Mouse (Mus musculus) kidney, adult 2 months (tissue): ENCODE data around the gene 1190005I06Rik. TPM values are rescaled to one million over a fixed set of nuclear protein-coding genes. Genes with fewer than 3 reads are reported as not detected.

ENCODE experiments used
- DNase-seq: peaks from one replicate; pipeline ENCODE4 v3.0.0; 2021
- H3K27ac ChIP-seq: fragments of 200-500 bp; 2 replicates; pipeline ENCODE4 v1.5.1; 2012; ENCODE audit warnings: low read depth, low read length, control low read depth, inconsistent platforms; ENCODE audit not compliant: insufficient read depth
- H3K27me3 ChIP-seq: fragments of 200-500 bp; replicated peaks from 2 replicates; pipeline ENCODE4 v1.6.1; 2012; ENCODE audit warnings: mild to moderate bottlenecking, moderate library complexity, low read length, inconsistent platforms; ENCODE audit not compliant: control insufficient read depth, insufficient read depth
- H3K36me3 ChIP-seq: fragments of 200-500 bp; 2 replicates; pipeline ENCODE4 v1.6.1; 2012; ENCODE audit warnings: mild to moderate bottlenecking, moderate library complexity, low read length, inconsistent platforms; ENCODE audit not compliant: control insufficient read depth, insufficient read depth
- H3K4me1 ChIP-seq: fragments of 200-500 bp; 2 replicates; pipeline ENCODE4 v1.6.1; 2011; ENCODE audit warnings: low read length; ENCODE audit not compliant: control insufficient read depth, insufficient read depth
- H3K4me3 ChIP-seq: fragments of 200-500 bp; 2 replicates; pipeline ENCODE4 v1.5.1; 2011; ENCODE audit warnings: mild to moderate bottlenecking, low read depth, low read length, control low read depth; ENCODE audit not compliant: insufficient read depth
- CTCF ChIP-seq: fragments of 200-500 bp; conservative IDR thresholded peaks from 2 replicates; pipeline ENCODE4 v1.5.1; 2011; ENCODE audit warnings: low read depth, mild to moderate bottlenecking, control low read depth, low read length, moderate library complexity, mixed read lengths; ENCODE audit not compliant: insufficient read depth, insufficient read length
- POLR2A ChIP-seq: fragments of 200-500 bp; IDR thresholded peaks from one replicate; pipeline ENCODE4 v1.6.1; 2011; ENCODE audit warnings: low read depth, low read length, control low read depth
- WGBS: fragments of 180-500 bp; shearing (Covaris S2); methylation state at CpG from one replicate; pipeline ENCODE4 v1.1.7; 2018; 5-methylcytosine and 5-hydroxymethylcytosine counted together
- polyA plus RNA-seq: library from polyadenylated mRNA; depleted of rRNA; stranded (reverse); fragments of >200 nt; gene quantifications from 2 replicates; pipeline ENCODE4 v1.2.3, GENCODE M21; 2012; rRNA removed

The 1190005I06Rik gene
- polyA plus RNA-seq = 4.6 and 6.8 TPM in 2 replicates

- no peak within 1 kb of the TSS for H3K27ac ChIP-seq
- no peaks in the 10 kb centered on the region for H3K4me1 ChIP-seq
- H3K4me3 ChIP-seq = no peak within 1 kb of the TSS
- H3K36me3 ChIP-seq = no peaks in the 10 kb centered on the region
- no peak for TF ChIP-seq CTCF
- TF ChIP-seq POLR2A = no peak
- no peaks in the 10 kb centered on the region for H3K27me3 ChIP-seq
- 76% methylated on average over 7 of the region's 7 CpGs for WGBS
- no peak for DNase-seq
These were observed at the start of gene 1190005I06Rik for GRCm38 (mm10) chr8:120647532-120647931. TSS of gene 1190005I06Rik (minus strand) at chr8:120647632.

GRCm38 (mm10) chr8:120696401-120697153 lies 49.1 kb upstream of the 1190005I06Rik start:
- no peak for TF ChIP-seq POLR2A
- no peak for TF ChIP-seq CTCF
- DNase-seq = no peak
- no peak overlapping the region for H3K4me3 ChIP-seq
- H3K4me1 ChIP-seq = peaks cover 5% of the 10 kb centered on the region
- no peaks in the 10 kb centered on the region for H3K27me3 ChIP-seq
- no peaks in the 10 kb centered on the region for H3K36me3 ChIP-seq
- H3K27ac ChIP-seq = no peak overlapping the region
- WGBS = 45% methylated on average over 13 of the region's 13 CpGs

GRCm38 (mm10) chr8:120693861-120694493 lies 46.5 kb upstream of the 1190005I06Rik start:
- H3K4me1 ChIP-seq = no peaks in the 10 kb centered on the region
- H3K27me3 ChIP-seq = no peaks in the 10 kb centered on the region
- no peak overlapping the region for H3K27ac ChIP-seq
- no peak overlapping the region for H3K4me3 ChIP-seq
- H3K36me3 ChIP-seq = no peaks in the 10 kb centered on the region
- TF ChIP-seq CTCF (no peak), POLR2A (no peak)
- DNase-seq = peak; percentile 55
- WGBS = 30% methylated on average over 22 of the region's 22 CpGs

GRCm38 (mm10) chr8:120692934-120693333 lies 45.5 kb upstream of the 1190005I06Rik start:
- WGBS = 62% methylated on average over 4 of the region's 4 CpGs
- Histone ChIP-seq H3K27ac (no peak overlapping the region), H3K27me3 (no peaks in the 10 kb centered on the region), H3K36me3 (no peaks in the 10 kb centered on the region), H3K4me3 (no peak overlapping the region), H3K4me1 (no peaks in the 10 kb centered on the region)
- no peak for TF ChIP-seq CTCF
- TF ChIP-seq POLR2A = no peak
- DNase-seq = no peak

- Histone ChIP-seq H3K4me1 (no peaks in the 10 kb centered on the region), H3K4me3 (no peak overlapping the region), H3K27me3 (no peaks in the 10 kb centered on the region), H3K27ac (no peak overlapping the region), H3K36me3 (no peaks in the 10 kb centered on the region)
- TF ChIP-seq CTCF (no peak), POLR2A (no peak)
- no peak for DNase-seq
- 94% methylated on average over 7 of the region's 7 CpGs for WGBS
These were observed 41.1 kb upstream of the 1190005I06Rik start for GRCm38 (mm10) chr8:120688511-120688910.

DNA sequence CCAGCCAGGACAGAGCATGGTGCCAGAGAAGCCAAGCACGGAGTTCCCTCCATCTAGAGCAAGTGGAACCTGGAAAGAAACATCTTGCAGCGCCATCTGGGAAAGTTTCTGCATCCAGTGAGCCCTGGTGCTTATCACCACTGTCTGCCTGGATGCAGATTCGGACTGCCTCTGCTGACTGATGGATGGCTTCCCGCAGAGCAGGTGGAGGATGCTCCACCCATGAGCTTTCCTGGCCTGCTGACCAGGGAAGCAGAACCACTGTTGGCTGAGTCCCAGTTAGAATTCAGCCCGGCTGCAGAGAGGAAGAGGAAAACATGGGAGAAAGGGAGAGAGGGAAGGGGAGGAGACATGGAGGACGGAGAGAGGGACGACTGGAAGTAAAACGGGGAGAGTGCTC lies 40.4 kb upstream of the 1190005I06Rik start:
- H3K27me3 ChIP-seq = no peaks in the 10 kb centered on the region
- no peak overlapping the region for H3K4me3 ChIP-seq
- peak; percentile 81 for DNase-seq
- no peaks in the 10 kb centered on the region for H3K36me3 ChIP-seq
- no peak for TF ChIP-seq POLR2A
- TF ChIP-seq CTCF = no peak
- no peak overlapping the region for H3K27ac ChIP-seq
- 35% methylated on average over 8 of the region's 8 CpGs for WGBS
- H3K4me1 ChIP-seq = no peaks in the 10 kb centered on the region

- Histone ChIP-seq H3K4me1 (no peaks in the 10 kb centered on the region), H3K27ac (no peak overlapping the region), H3K27me3 (no peaks in the 10 kb centered on the region), H3K36me3 (no peaks in the 10 kb centered on the region), H3K4me3 (no peak overlapping the region)
- TF ChIP-seq CTCF (no peak), POLR2A (no peak)
- DNase-seq = no peak
- WGBS = 85% methylated on average over 5 of the region's 5 CpGs
These were observed 39.1 kb upstream of the 1190005I06Rik start for GRCm38 (mm10) chr8:120686576-120686975.
